Mouse (Mus musculus) cerebellum, adult 18-20 months (tissue): ENCODE measurements around the gene Fstl4.
"Not testable (repeated sequence)": the region's sequence is repeated elsewhere in the genome, so short reads cannot be mapped to it uniquely, and the experiment has no call there.

ENCODE experiments used
- DNase-seq, 2 experiments: peaks; one replicate each; pipeline ENCODE4 v3.0.0; 2021

Gene Fstl4

GRCm38 (mm10) chr11:53028421-53029168 is 264.2 kb downstream of the Fstl4 start:
- peak; percentile 30 to 51 for DNase-seq

- no peak for DNase-seq
These were observed 267.3 kb downstream of the Fstl4 start for GRCm38 (mm10) chr11:53031777-53032176.

- DNase-seq: peak; percentile 52 to 80
These were observed 267.9 kb downstream of the Fstl4 start for GRCm38 (mm10) chr11:53032336-53032735.

- no peak for DNase-seq
These were observed 271.0 kb downstream of the Fstl4 start for GRCm38 (mm10) chr11:53035414-53035813.

GRCm38 (mm10) chr11:53046850-53047249 is 282.4 kb downstream of the Fstl4 start:
- no peak for DNase-seq

- no peak for DNase-seq
These were observed 289.7 kb downstream of the Fstl4 start for GRCm38 (mm10) chr11:53054151-53054550.

GRCm38 (mm10) chr11:53055896-53056295 is 291.5 kb downstream of the Fstl4 start:
- peak in 1 of 2 experiments; percentile 24 for DNase-seq

GRCm38 (mm10) chr11:53056781-53057180 is 292.3 kb downstream of the Fstl4 start:
- peak in 1 of 2 experiments; percentile 19 for DNase-seq

GRCm38 (mm10) chr11:53057821-53058553 is 293.6 kb downstream of the Fstl4 start:
- peak; percentile 33 to 35 for DNase-seq

GRCm38 (mm10) chr11:53058557-53058956 is 294.1 kb downstream of the Fstl4 start:
- no peak for DNase-seq

- DNase-seq: no peak
These were observed 303.5 kb downstream of the Fstl4 start for GRCm38 (mm10) chr11:53067699-53068478.

GRCm38 (mm10) chr11:53068479-53069065 is 304.1 kb downstream of the Fstl4 start:
- DNase-seq: no peak

- no peak for DNase-seq
These were observed 305.3 kb downstream of the Fstl4 start for GRCm38 (mm10) chr11:53069751-53070150.

- no peak for DNase-seq
These were observed 307.2 kb downstream of the Fstl4 start for GRCm38 (mm10) chr11:53071602-53072001.

- DNase-seq: peak; percentile 13 to 24
These were observed 313.2 kb downstream of the Fstl4 start for GRCm38 (mm10) chr11:53077641-53078040.

- no peak for DNase-seq
These were observed 314.2 kb downstream of the Fstl4 start for GRCm38 (mm10) chr11:53078419-53079334.

GRCm38 (mm10) chr11:53081310-53081709 is 316.9 kb downstream of the Fstl4 start:
- no peak for DNase-seq

- peak in 1 of 2 experiments; percentile 10 for DNase-seq
These were observed 320.9 kb downstream of the Fstl4 start for GRCm38 (mm10) chr11:53085367-53085766.

- no peak for DNase-seq
These were observed 321.6 kb downstream of the Fstl4 start for GRCm38 (mm10) chr11:53085858-53086565.

- DNase-seq: not testable (repeated sequence)
These were observed 323.5 kb downstream of the Fstl4 start for GRCm38 (mm10) chr11:53087896-53088295.

GRCm38 (mm10) chr11:53091596-53091995 is 327.2 kb downstream of the Fstl4 start:
- no peak for DNase-seq
